Mouse (Mus musculus): ENCODE data around the gene Castor1.
A peak's percentile ranks its signal among the peaks of the same experiment; 100 is the strongest.

Castor1 gene

GRCm38 (mm10) chr11:4261969-4262368 is 43.9 kb downstream of the Castor1 start:
- peak; percentile 83 for DNase-seq (ENCODE audit: low read depth, low spot score)

- DNase-seq (ENCODE audit: low read depth, low spot score) = peak; percentile 39
These were observed 44.8 kb downstream of the Castor1 start for GRCm38 (mm10) chr11:4262847-4263246.

- no peak for DNase-seq (ENCODE audit: low read depth, low spot score)
These were observed 45.3 kb downstream of the Castor1 start for GRCm38 (mm10) chr11:4263296-4263695.

GRCm38 (mm10) chr11:4264066-4264465 is 46.0 kb downstream of the Castor1 start:
- no peak for DNase-seq (ENCODE audit: low read depth, low spot score)

GRCm38 (mm10) chr11:4266271-4267201 is 48.5 kb downstream of the Castor1 start:
- DNase-seq (ENCODE audit: low read depth, low spot score) = peak; percentile 56

- DNase-seq (ENCODE audit: low read depth, low spot score) = no peak
These were observed 49.2 kb downstream of the Castor1 start for GRCm38 (mm10) chr11:4267202-4267578.

GRCm38 (mm10) chr11:4268500-4268899 is 50.5 kb downstream of the Castor1 start:
- DNase-seq (ENCODE audit: low read depth, low spot score) = peak; percentile 61

- peak; percentile 49 for DNase-seq (ENCODE audit: low read depth, low spot score)
These were observed 52.9 kb downstream of the Castor1 start for GRCm38 (mm10) chr11:4270744-4271459.

GRCm38 (mm10) chr11:4271544-4271943 is 53.5 kb downstream of the Castor1 start:
- DNase-seq (ENCODE audit: low read depth, low spot score) = no peak
